Mouse (Mus musculus) activated CD4-positive, CD25-positive, alpha-beta regulatory T cell (primary cell): ENCODE results near the gene Rasa2. TPM values are rescaled to one million over a fixed set of nuclear protein-coding genes. Genes with fewer than 3 reads are reported as not detected.

Experiments used
- polyA plus RNA-seq, 2 experiments: library from polyadenylated mRNA; unstranded; fragments of 100-300 nt; shearing (Covaris generic); gene quantifications; one replicate each; pipeline ENCODE4 v1.2.1; 2017

Rasa2 gene
- 10 to 100 TPM; 37.5 to 62.3 TPM for polyA plus RNA-seq

DNA sequence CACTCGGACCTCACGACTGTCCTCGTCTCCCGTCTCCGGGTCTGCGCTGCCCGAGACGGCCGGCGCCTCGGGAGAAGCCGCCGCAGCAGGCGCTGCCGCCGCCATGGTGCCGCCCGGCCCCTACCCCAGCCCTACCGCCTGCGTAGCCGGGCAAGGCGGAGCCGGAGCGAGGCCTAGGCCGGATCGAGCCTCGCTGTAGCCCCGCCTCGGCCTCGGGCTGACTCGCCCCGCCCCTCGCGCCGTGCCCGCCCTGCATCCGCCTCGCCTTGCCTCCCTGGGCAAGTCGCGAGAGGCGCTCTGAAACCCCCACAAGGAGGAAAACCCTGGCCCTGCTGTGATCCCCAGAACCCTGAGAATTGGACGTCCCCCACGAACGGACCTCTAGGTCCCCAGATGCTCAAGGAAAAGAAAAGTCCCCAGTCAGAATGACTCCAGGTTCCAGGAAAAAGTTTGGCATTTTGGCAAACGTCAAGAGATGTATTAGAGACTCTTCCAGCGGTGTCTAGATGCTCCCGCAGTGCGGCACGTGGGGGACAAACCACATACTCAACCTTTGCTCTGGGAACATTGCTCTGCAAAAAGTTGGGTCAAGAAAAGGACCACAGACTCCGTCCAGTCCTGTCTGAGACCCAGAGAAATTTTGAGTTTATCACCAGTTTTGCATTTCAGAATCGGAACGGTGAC lies at the start of gene Rasa2:
Gene Rasa2 (minus strand): TSS at position 229 of the 684 bp plus-strand sequence.

DNA sequence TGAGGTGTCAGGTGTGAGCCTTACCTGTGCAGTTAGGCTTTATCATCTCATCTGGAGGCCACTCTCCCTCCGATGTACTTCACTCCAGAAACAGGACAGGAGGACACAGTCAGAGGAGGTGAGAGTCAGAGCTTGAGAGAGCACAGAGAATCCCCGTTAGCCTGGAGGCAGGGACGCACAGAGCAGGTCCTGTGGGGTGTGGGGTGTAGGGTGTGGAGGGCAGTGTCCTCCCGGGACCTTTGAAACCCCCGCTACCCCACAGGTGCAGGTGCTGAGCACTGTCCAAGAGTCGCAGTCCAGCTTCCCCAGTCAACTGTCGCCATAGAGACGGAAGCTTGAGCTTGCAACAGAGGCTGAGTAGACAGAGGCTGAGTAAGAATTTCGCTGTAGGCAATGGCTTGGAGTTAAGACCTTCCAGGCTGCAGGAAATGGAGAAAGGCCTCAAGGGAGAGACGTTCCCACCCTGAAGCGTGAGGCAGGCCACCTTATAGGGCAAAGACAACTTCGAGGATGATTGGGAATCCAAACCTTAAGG lies 106.4 kb downstream of the Rasa2 start, which contains the start of gene Gm28729:
Gene Gm28729 (minus strand): TSS at position 293 of the 535 bp plus-strand sequence.

Other genes starting within 250 kb of the Rasa2 start
- 100 to 1,000 TPM in 1 of 2 experiments, 10 to 100 TPM in 1; 86.1 to 118 TPM for gene Rnf7, start 152.9 kb downstream of the Rasa2 start, polyA plus RNA-seq
- gene Gm28729, start 106.4 kb downstream of the Rasa2 start, polyA plus RNA-seq, result not detected
- gene Zbtb38, start 121.2 kb upstream of the Rasa2 start, polyA plus RNA-seq, result 10 to 100 TPM; 28.4 to 42.2 TPM